Mouse (Mus musculus) hindbrain, embryonic 11.5 days (tissue): ENCODE measurements around the gene Nbdy. TPM values are rescaled to one million over a fixed set of nuclear protein-coding genes. Genes with fewer than 3 reads are reported as not detected.

Source experiments
- ATAC-seq: fragments of 200-750 bp; cut with Nextera tagmentation; 2 replicates; pipeline ENCODE4 v1.8.0; 2017; ENCODE audit warnings: mild to moderate bottlenecking, moderate TSS enrichment, moderate library complexity; ENCODE audit not compliant: low FRiP score
- DNase-seq: peaks from one replicate; pipeline ENCODE4 v3.0.0-alpha.2; 2015; ENCODE audit warnings: low spot score
- H3K27ac ChIP-seq: fragments of 300-500 bp; sonication (generic); 2 replicates; pipeline ENCODE4 v1.5.1; 2014; ENCODE audit warnings: mild to moderate bottlenecking, low read depth, low read length
- H3K27me3 ChIP-seq: fragments of 300-500 bp; sonication (generic); 2 replicates; pipeline ENCODE4 v1.6.1; 2014; ENCODE audit warnings: mild to moderate bottlenecking, low read length, moderate library complexity, mixed read lengths; ENCODE audit not compliant: control insufficient read depth, insufficient read depth
- H3K36me3 ChIP-seq: fragments of 300-500 bp; sonication (generic); 2 replicates; pipeline ENCODE4 v1.6.1; 2014; ENCODE audit warnings: mild to moderate bottlenecking, low read length, moderate library complexity, mixed read lengths; ENCODE audit not compliant: control insufficient read depth, insufficient read depth
- H3K4me1 ChIP-seq: fragments of 300-500 bp; sonication (generic); replicated peaks from 2 replicates; pipeline ENCODE4 v1.6.1; 2014; ENCODE audit warnings: low read length, mixed read lengths; ENCODE audit not compliant: control insufficient read depth, insufficient read depth
- H3K4me2 ChIP-seq: fragments of 300-500 bp; sonication (generic); replicated peaks from 2 replicates; pipeline ENCODE4 v1.6.1; 2014; ENCODE audit warnings: mild to moderate bottlenecking, low read depth, low read length
- H3K4me3 ChIP-seq: fragments of 300-500 bp; sonication (generic); 2 replicates; pipeline ENCODE4 v1.5.1; 2014; ENCODE audit warnings: low read depth, low read length
- H3K9ac ChIP-seq: fragments of 300-500 bp; sonication (generic); 2 replicates; pipeline ENCODE4 v1.6.1; 2014; ENCODE audit warnings: low read depth, low read length
- H3K9me3 ChIP-seq: fragments of 300-500 bp; sonication (generic); 2 replicates; pipeline ENCODE4 v1.6.1; 2016; ENCODE audit warnings: low read length; ENCODE audit not compliant: control insufficient read depth
- WGBS: fragments of 180-500 bp; shearing (Covaris S2); extraction: QIAGEN DNeasy Blood & Tissue Kit; methylation state at CpG from one replicate; pipeline ENCODE4 v1.1.7; 2014; 5-methylcytosine and 5-hydroxymethylcytosine counted together
- polyA plus RNA-seq: library from polyadenylated mRNA; unstranded; fragments of >200 nt; fragmentation: Nextera tagmentation; extraction: Ambion mirVana; gene quantifications from 2 replicates; pipeline ENCODE4 v1.2.1, GENCODE M21; 2014

Gene Nbdy
- polyA plus RNA-seq, 1 experiment from 2014 or later: 78.7 TPM

GRCm38 (mm10) chrX:153742493-153742892 lies 19.1 kb downstream of the Nbdy start:
- no peaks in the 10 kb centered on the region for H3K27me3 ChIP-seq
- no peaks in the 10 kb centered on the region for H3K9me3 ChIP-seq
- WGBS: 88% methylated on average over 3 of the region's 3 CpGs
- no peak overlapping the region for H3K4me3 ChIP-seq
- H3K4me1 ChIP-seq: no peaks in the 10 kb centered on the region
- no peak overlapping the region for H3K9ac ChIP-seq
- no peak overlapping the region for H3K27ac ChIP-seq
- H3K4me2 ChIP-seq: no peak overlapping the region
- DNase-seq (no peak), ATAC-seq (no peak)
- no peaks in the 10 kb centered on the region for H3K36me3 ChIP-seq

GRCm38 (mm10) chrX:153749230-153749629 lies 25.8 kb downstream of the Nbdy start:
- H3K4me2 ChIP-seq: no peak overlapping the region
- H3K4me1 ChIP-seq: no peaks in the 10 kb centered on the region
- H3K9ac ChIP-seq: no peak overlapping the region
- H3K4me3 ChIP-seq: no peak overlapping the region
- no peaks in the 10 kb centered on the region for H3K27me3 ChIP-seq
- H3K27ac ChIP-seq: no peak overlapping the region
- no peaks in the 10 kb centered on the region for H3K36me3 ChIP-seq
- 43% methylated on average over 2 of the region's 2 CpGs for WGBS
- no peaks in the 10 kb centered on the region for H3K9me3 ChIP-seq
- ATAC-seq (no peak), DNase-seq (no peak)

Other genes with a start within 250 kb of the Nbdy start
- 50.7 and 54.3 TPM in 2 replicates for gene Ubqln2, start 225.4 kb upstream of the Nbdy start, polyA plus RNA-seq
- not detected in 2 replicates for gene Cypt3, start 165.0 kb upstream of the Nbdy start, polyA plus RNA-seq
- gene Kctd12b, start 27.2 kb upstream of the Nbdy start, polyA plus RNA-seq: 3.9 and 4.7 TPM in 2 replicates
- 16.2 and 19.1 TPM in 2 replicates for gene Spin2c, start 108.6 kb downstream of the Nbdy start, polyA plus RNA-seq